In genomic region chr19:53086861-53087260, GRCm38 (mm10) we compare ENCODE assay signal across 8 mouse cellular contexts. TPM values are rescaled to one million over a fixed set of nuclear protein-coding genes. Genes with fewer than 3 reads are reported as not detected.
DNase-seq lines count a peak whose midpoint lies in the region; ATAC-seq and TF ChIP-seq lines count a peak whose summit lies in the region.

No protein-coding gene starts in this region.

- no peak overlapping the region for H3K9ac ChIP-seq in forebrain, embryonic 13.5 days
- H3K9ac ChIP-seq in hindbrain, embryonic 16.5 days (ENCODE audit: low read depth, low read length), result no peak overlapping the region

- no peaks in the 10 kb centered on the region for H3K4me1 ChIP-seq in kidney, adult 2 months (ENCODE audit: control insufficient read depth, insufficient read depth, low read length)
- H3K4me1 ChIP-seq in forebrain, embryonic 13.5 days, result peaks cover 17% of the 10 kb centered on the region
- H3K4me1 ChIP-seq in hindbrain, embryonic 16.5 days (ENCODE audit: control insufficient read depth, insufficient read depth, low read depth, low read length), result 0 out of 2 replicates have a peak, but pooled peaks cover 2% of the 10 kb centered on the region

- H3K36me3 ChIP-seq in kidney, adult 2 months (ENCODE audit: control insufficient read depth, insufficient read depth, low read length), result no peaks in the 10 kb centered on the region
- H3K36me3 ChIP-seq in forebrain, embryonic 13.5 days (ENCODE audit: poor library complexity, severe bottlenecking), result no peaks in the 10 kb centered on the region
- H3K36me3 ChIP-seq in hindbrain, embryonic 16.5 days (ENCODE audit: control insufficient read depth, insufficient read depth, low read length), result no peaks in the 10 kb centered on the region

- no peak for DNase-seq in kidney, adult 2 months
- DNase-seq in kidney, adult 9 months, result no peak
- peak; percentile 41 for DNase-seq in lung, postnatal 36 days
- DNase-seq in ovary, adult 18-20 months (ENCODE audit: low spot score), result no peak
- no peak for DNase-seq in spleen, postnatal 14 days (ENCODE audit: low spot score in 2 of 2)

- H3K4me2 ChIP-seq in forebrain, embryonic 13.5 days, result peak overlapping the region; percentile 36
- peak overlapping the region; percentile 41 for H3K4me2 ChIP-seq in hindbrain, embryonic 16.5 days (ENCODE audit: low read length)

- TF ChIP-seq POLR2A in kidney, adult 2 months (IDR thresholded peaks at IDR 0.05; ENCODE audit: low read depth, low read length), result no peak

- 60% methylated on average over 12 of the region's 12 CpGs for WGBS in kidney, adult 2 months
- 65% methylated on average over 12 of the region's 12 CpGs for WGBS in forebrain, embryonic 13.5 days
- 58% methylated on average over 12 of the region's 12 CpGs for WGBS in hindbrain, embryonic 16.5 days

- TF ChIP-seq CTCF in kidney, adult 2 months (conservative IDR thresholded peaks at IDR 0.05; ENCODE audit: insufficient read depth, insufficient read length, low read depth, low read length), result no peak

- no peaks in the 10 kb centered on the region for H3K9me3 ChIP-seq in forebrain, embryonic 13.5 days (replicated peaks)
- H3K9me3 ChIP-seq in hindbrain, embryonic 16.5 days (ENCODE audit: control insufficient read depth, low read length), result no peaks in the 10 kb centered on the region

- H3K27ac ChIP-seq in kidney, adult 2 months (ENCODE audit: insufficient read depth, low read depth, low read length), result peak overlapping the region; percentile 81
- H3K27ac ChIP-seq in forebrain, embryonic 13.5 days, result no peak overlapping the region
- peak overlapping the region; percentile 32; the same call in 1 of the 2 replicates for H3K27ac ChIP-seq in hindbrain, embryonic 16.5 days (ENCODE audit: low read depth, low read length)

- H3K4me3 ChIP-seq in kidney, adult 2 months (ENCODE audit: insufficient read depth, low read depth, low read length), result no peak overlapping the region
- H3K4me3 ChIP-seq in forebrain, embryonic 13.5 days, result no peak overlapping the region
- H3K4me3 ChIP-seq in hindbrain, embryonic 16.5 days (ENCODE audit: low read length), result no peak overlapping the region

- H3K27me3 ChIP-seq in kidney, adult 2 months (replicated peaks; ENCODE audit: control insufficient read depth, insufficient read depth, low read length), result no peaks in the 10 kb centered on the region
- H3K27me3 ChIP-seq in forebrain, embryonic 13.5 days, result no peaks in the 10 kb centered on the region
- no peaks in the 10 kb centered on the region for H3K27me3 ChIP-seq in hindbrain, embryonic 16.5 days (replicated peaks; ENCODE audit: control insufficient read depth, insufficient read depth, low read length)

- no peak for ATAC-seq in forebrain, embryonic 13.5 days
- ATAC-seq in hindbrain, embryonic 16.5 days, result no peak
- ATAC-seq in megakaryocyte, adult 5-6 weeks (ENCODE audit: poor library complexity, severe bottlenecking), result no peak

RNA-seq across cellular contexts. Expression of gene Xpnpep1, which starts 46.8 kb away (rescaled TPM):
- 250 and 253 TPM in 2 replicates for polyA plus RNA-seq in kidney, adult 2 months (2012; rRNA removed)
- 120 and 130 TPM in 2 replicates for polyA plus RNA-seq in forebrain, embryonic 13.5 days (2015; fragmentation: Nextera tagmentation; extraction: Ambion mirVana)
- 118 and 129 TPM in 2 replicates for polyA plus RNA-seq in hindbrain, embryonic 16.5 days (2015; fragmentation: Nextera tagmentation; extraction: Ambion mirVana)
- total RNA-seq in megakaryocyte, adult 5-6 weeks (2015), result 46.3 and 52.5 TPM in 2 replicates
- total RNA-seq in megakaryocyte, adult 5-6 weeks (2017), result 57.8 and 60.2 TPM in 2 replicates

RNA-seq across cellular contexts. Expression of gene Add3, which starts 53.4 kb away (rescaled TPM):
- polyA plus RNA-seq in kidney, adult 2 months (2012; rRNA removed), result 52.9 and 61.6 TPM in 2 replicates
- 34.2 and 34.5 TPM in 2 replicates for polyA plus RNA-seq in forebrain, embryonic 13.5 days (2015; fragmentation: Nextera tagmentation; extraction: Ambion mirVana)
- 48.5 and 51.6 TPM in 2 replicates for polyA plus RNA-seq in hindbrain, embryonic 16.5 days (2015; fragmentation: Nextera tagmentation; extraction: Ambion mirVana)
- 235 and 240 TPM in 2 replicates for total RNA-seq in megakaryocyte, adult 5-6 weeks (2015)
- 317 and 336 TPM in 2 replicates for total RNA-seq in megakaryocyte, adult 5-6 weeks (2017)
